Mouse (Mus musculus) thymus, adult 2 months (tissue): Measurements from ENCODE around the gene Dgkh.

Experiments used
- CTCF ChIP-seq: fragments of 200-500 bp; IDR thresholded peaks from 2 replicates; pipeline ENCODE4 v1.5.1; 2012; ENCODE audit warnings: mild to moderate bottlenecking, control low read depth, low read length, moderate library complexity, borderline replicate concordance; ENCODE audit not compliant: control insufficient read depth, poor library complexity, insufficient read depth; ENCODE audit errors: extremely low read depth
- POLR2A ChIP-seq: fragments of 200-500 bp; IDR thresholded peaks from 2 replicates; pipeline ENCODE4 v1.6.1; 2012; ENCODE audit warnings: mild to moderate bottlenecking, low read length, control low read depth, moderate library complexity; ENCODE audit not compliant: control insufficient read depth, poor library complexity, insufficient read depth; ENCODE audit errors: extremely low read depth

- TF ChIP-seq CTCF (no peak), POLR2A (no peak)
Measured at GRCm38 (mm10) chr14:78668291-78668690, 64.3 kb downstream of the Dgkh start.
